Mouse (Mus musculus): Measurements from ENCODE around the gene Acsl1. TPM values are rescaled to one million over a fixed set of nuclear protein-coding genes. Genes with fewer than 3 reads are reported as not detected.
"Not testable (repeated sequence)": the region's sequence is repeated elsewhere in the genome, so short reads cannot be mapped to it uniquely, and the experiment has no call there.

Acsl1 gene
- total RNA-seq, 1 experiment from 2014 or later = 59.9 TPM

GRCm38 (mm10) chr8:46543662-46544061, 72.8 kb downstream of the Acsl1 start:
- no peak for ATAC-seq (replicated peaks; ENCODE audit: insufficient number of reproducible peaks, low FRiP score, low TSS enrichment, poor library complexity, severe bottlenecking)

GRCm38 (mm10) chr8:46545854-46546253, 75.0 kb downstream of the Acsl1 start:
- no peak for ATAC-seq (replicated peaks; ENCODE audit: insufficient number of reproducible peaks, low FRiP score, low TSS enrichment, poor library complexity, severe bottlenecking)

GRCm38 (mm10) chr8:46546431-46547176, 75.8 kb downstream of the Acsl1 start:
- no peak for ATAC-seq (replicated peaks; ENCODE audit: insufficient number of reproducible peaks, low FRiP score, low TSS enrichment, poor library complexity, severe bottlenecking)

DNA sequence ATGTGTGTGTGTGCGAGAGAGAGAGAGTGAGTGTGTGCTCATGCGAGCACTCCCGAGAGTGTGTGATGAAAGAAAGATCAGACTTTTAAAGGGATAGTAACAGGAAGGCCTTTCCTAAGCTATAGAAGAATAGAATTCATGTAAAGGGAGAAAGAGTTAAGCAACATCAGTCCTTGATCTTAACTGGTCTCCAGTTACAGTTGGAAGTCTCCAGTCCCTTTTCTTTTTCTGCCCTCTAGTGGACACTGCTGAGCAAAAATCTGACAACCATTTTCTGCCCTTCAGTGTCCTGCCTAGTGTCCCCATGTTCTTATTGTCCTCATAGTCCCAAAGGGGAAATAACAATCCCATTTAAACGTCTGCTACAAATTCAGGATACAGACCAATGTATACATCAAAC, 76.4 kb downstream of the Acsl1 start:
- ATAC-seq (replicated peaks; ENCODE audit: insufficient number of reproducible peaks, low FRiP score, low TSS enrichment, poor library complexity, severe bottlenecking) = 0 out of 2 replicates have a peak, but pooled peaks have one; percentile 25

GRCm38 (mm10) chr8:46550058-46550457, 79.2 kb downstream of the Acsl1 start:
- ATAC-seq (replicated peaks; ENCODE audit: insufficient number of reproducible peaks, low FRiP score, low TSS enrichment, poor library complexity, severe bottlenecking) = no peak

GRCm38 (mm10) chr8:46551029-46551428, 80.2 kb downstream of the Acsl1 start:
- no peak for ATAC-seq (replicated peaks; ENCODE audit: insufficient number of reproducible peaks, low FRiP score, low TSS enrichment, poor library complexity, severe bottlenecking)

DNA sequence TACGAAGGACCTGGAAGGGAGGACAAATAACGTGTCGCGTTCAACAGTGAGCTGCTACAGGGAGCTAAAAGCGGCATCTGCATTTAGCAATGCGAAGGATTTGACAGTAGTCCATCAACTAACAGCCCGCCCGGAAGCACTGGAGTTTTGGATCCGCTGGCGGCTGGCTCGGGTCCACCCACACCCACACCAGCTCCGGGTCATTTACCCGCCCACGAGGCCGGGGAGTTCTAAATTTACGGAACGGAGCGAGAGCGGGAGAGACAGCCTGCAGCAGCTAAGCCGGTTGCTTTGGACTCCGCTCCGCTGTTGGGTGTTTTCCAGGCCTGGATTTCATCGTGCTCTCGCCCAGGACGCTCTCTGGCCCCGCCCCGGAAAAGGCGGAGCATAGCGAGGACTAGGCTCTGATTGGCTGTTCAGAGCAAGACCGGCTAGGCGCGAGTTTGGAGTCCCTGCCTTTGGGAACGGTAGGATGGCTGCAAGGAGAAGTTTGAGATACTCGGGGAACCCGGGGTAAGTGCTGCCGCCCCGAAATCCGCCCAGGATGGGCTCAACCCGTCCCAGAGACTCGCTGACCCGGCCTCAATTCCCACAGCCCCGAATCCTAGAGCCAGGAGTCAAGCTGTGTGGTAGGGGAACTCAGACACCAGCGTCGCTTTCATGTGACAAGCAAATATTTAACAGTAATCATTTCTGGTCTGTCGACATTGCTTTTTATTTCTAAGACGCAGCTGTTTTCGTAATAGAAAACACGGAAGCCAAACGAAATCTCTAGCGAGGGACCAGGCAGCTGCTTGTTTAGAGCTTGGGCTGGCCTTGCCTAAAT, 81.0 kb downstream of the Acsl1 start, which contains the start of gene Cenpu:
TSS of gene Cenpu (plus strand) at position 414 of the 826 bp plus-strand sequence.
- ATAC-seq (replicated peaks; ENCODE audit: insufficient number of reproducible peaks, low FRiP score, low TSS enrichment, poor library complexity, severe bottlenecking) = peak; percentile 97

- ATAC-seq (replicated peaks; ENCODE audit: insufficient number of reproducible peaks, low FRiP score, low TSS enrichment, poor library complexity, severe bottlenecking) = no peak
Measured at GRCm38 (mm10) chr8:46552441-46552765, 81.6 kb downstream of the Acsl1 start.

DNA sequence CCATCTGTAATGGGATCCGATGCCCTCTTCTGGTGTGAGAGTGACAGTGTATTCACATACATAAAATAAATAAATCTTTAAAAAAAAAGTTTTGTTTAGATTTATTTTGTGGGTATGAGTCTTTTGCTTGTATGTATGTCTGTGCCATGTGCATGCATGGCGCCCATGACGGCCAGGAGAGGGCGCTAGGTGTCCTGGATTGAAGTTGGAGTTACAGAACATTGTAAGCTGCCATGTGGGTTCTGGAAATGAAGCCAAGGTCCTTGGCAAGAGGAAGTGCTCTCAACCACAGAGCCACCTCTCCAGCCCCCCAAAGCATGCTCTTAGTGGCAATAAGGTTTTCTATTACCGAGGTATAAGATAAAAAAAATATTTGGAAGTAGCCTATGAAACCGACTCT, 88.6 kb downstream of the Acsl1 start:
- no peak; the same call in 1 of the 2 replicates for ATAC-seq (replicated peaks; ENCODE audit: insufficient number of reproducible peaks, low FRiP score, low TSS enrichment, poor library complexity, severe bottlenecking)

GRCm38 (mm10) chr8:46562333-46562732, 91.5 kb downstream of the Acsl1 start:
- no peak for ATAC-seq (replicated peaks; ENCODE audit: insufficient number of reproducible peaks, low FRiP score, low TSS enrichment, poor library complexity, severe bottlenecking)

DNA sequence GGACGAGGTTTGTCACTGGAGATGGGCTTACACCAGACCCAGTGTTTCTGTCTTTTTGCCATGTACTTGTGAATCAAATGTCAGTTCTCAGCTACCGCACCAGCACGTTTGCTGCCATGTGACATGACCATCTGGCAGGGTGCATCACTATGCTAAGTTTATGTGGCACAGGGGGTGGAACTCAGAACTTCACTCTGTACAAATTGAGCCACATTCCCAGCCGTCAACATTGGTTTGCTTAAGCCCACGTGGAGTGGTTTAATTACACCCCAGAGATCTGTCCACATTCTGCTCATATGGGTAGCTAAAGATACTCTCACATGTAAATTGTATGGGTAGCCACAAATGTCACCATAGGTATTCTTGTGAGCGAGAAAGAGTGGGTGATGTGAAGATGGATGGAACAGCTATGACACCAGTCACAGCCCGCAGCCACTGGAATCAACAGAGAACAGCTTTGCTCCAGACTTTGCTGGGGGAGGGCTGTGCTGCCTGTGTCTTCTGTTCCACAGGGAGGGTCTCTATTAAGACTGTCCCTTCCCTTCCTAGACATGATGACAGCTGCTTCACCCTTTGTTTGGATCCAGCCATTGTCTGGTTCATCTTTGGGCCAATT, 96.2 kb downstream of the Acsl1 start:
- no peak for ATAC-seq (replicated peaks; ENCODE audit: insufficient number of reproducible peaks, low FRiP score, low TSS enrichment, poor library complexity, severe bottlenecking)

DNA sequence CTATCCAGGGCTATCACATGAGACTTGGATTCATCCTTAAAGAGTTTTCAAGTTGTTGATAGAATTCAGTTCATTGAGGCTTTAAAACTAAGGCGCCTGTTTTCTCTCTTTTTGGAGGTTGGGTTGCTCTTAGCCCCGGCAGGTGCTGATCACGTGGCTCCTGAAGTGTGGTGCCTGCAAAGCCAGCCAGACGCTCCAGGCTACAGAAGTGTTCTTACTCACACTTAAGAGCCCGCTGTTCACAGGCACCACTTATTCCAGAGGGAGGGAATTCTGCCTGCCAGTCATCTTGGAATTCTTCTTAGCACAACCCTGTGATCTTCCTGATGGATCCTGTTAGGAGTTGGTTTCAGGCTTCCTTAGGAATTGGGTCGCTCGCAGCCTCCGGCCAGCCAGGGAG, 97.1 kb downstream of the Acsl1 start:
- ATAC-seq (replicated peaks; ENCODE audit: insufficient number of reproducible peaks, low FRiP score, low TSS enrichment, poor library complexity, severe bottlenecking) = no peak

- no peak for ATAC-seq (replicated peaks; ENCODE audit: insufficient number of reproducible peaks, low FRiP score, low TSS enrichment, poor library complexity, severe bottlenecking)
Measured at GRCm38 (mm10) chr8:46568942-46569341, 98.1 kb downstream of the Acsl1 start.

GRCm38 (mm10) chr8:46569659-46570441, 99.0 kb downstream of the Acsl1 start:
- no peak for ATAC-seq (replicated peaks; ENCODE audit: insufficient number of reproducible peaks, low FRiP score, low TSS enrichment, poor library complexity, severe bottlenecking)

DNA sequence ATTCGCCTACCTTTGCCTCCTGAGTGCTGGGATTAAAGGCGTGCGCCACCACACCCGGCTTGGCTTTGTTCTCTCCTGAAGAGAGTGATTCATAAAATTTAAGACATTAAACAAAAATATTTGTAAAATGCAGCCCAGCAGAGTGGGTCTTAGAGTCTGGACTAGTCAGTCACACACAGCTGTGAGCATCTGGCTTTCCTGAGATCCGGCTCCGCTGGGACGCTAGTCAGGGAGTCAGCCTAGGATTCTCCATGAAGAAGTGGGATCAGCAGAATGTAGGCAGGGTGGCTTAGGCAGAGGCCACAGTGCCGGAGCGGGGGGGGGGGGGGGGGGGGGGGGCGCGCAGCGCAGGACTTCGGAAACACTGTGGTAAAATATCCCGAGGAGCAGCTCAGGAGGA, 99.8 kb downstream of the Acsl1 start:
- no peak for ATAC-seq (replicated peaks; ENCODE audit: insufficient number of reproducible peaks, low FRiP score, low TSS enrichment, poor library complexity, severe bottlenecking)

DNA sequence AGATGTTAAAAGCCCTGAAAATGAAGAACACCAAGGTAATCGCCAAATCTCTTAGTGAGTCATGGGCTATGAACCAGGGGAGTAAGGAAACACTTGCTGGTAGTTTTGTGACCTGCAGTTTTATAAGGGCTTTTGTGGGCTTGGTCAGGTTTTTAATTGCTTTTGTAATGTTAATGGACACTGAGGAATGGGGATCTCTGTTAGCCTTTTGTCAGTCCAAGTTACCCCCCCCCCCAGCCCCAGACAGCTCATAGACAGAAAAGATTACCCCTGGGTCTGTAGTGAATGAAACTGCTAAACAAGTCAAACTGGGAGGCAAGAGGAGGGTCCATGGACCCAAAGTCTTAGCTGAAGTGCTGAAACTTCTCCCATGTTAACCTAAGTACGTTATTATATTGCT, 102.6 kb downstream of the Acsl1 start:
- no peak for ATAC-seq (replicated peaks; ENCODE audit: insufficient number of reproducible peaks, low FRiP score, low TSS enrichment, poor library complexity, severe bottlenecking)

DNA sequence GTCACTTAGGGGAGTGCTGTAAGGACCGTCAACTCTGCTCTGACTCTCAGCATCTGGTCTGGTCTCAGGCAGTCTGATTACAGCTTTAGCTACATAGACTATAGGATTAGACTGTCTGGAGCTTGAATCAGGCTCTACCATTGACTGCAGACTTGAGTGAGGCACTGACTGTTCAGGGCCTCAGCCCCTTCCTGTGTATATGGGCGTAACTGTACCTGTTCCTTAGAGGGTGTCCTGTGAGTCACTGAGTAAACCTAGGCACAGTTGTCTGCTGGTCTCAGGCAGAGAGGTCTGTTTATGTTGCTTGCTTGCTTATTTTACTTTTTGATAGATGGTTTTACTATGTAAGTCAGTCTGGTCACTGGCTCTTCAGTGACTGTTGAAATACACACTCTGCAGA, 103.1 kb downstream of the Acsl1 start:
- ATAC-seq (replicated peaks; ENCODE audit: insufficient number of reproducible peaks, low FRiP score, low TSS enrichment, poor library complexity, severe bottlenecking) = no peak

DNA sequence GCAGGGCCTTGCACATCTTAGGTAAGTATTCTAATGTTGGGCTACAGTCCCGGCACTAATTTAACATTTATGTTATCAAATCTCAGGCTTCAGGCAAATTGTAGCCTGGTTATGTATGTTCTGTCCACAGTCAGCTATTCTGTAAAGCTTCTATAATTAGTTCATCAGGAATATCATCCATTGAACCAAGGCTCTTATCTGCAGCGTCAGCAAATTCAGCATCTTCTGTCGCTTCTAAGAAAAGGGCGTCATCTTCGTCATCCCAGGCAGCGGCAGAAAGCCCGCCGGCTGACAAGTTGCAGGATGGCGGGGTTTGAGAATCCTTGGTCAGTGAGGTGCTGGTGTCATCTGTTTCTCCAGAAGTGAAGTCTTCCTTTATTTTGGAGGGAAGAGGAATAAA, 108.0 kb downstream of the Acsl1 start:
- ATAC-seq (replicated peaks; ENCODE audit: insufficient number of reproducible peaks, low FRiP score, low TSS enrichment, poor library complexity, severe bottlenecking) = no peak

DNA sequence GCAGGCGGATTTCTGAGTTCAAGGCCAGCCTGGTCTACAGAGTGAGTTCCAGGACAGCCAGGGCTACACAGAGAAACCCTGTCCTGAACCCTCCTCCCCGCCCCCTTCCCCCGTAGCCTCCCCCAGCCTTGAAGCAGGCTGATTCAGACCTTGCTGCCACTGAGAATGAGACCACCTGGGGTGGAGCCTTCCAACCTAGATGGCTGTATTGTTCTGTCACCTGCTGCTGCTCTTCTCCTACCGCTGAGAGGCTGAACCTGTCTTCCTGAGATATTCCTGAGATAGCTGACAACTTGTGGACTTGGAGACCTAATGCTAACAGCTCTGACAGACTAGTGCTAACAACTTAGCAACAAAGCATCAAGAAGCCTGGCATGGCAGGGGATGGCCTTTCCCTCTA, 113.5 kb downstream of the Acsl1 start:
- ATAC-seq (replicated peaks; ENCODE audit: insufficient number of reproducible peaks, low FRiP score, low TSS enrichment, poor library complexity, severe bottlenecking) = not testable (repeated sequence)
